Mouse (Mus musculus) macrophage (primary cell): ENCODE data around the gene Hcls1. TPM values are rescaled to one million over a fixed set of nuclear protein-coding genes. Genes with fewer than 3 reads are reported as not detected.
A peak's percentile ranks its signal among the peaks of the same experiment; 100 is the strongest.

Experiments
- H3K27ac ChIP-seq: fragments of 350-480 bp; formaldehyde crosslinking; 2 replicates; pipeline ENCODE4 v1.9.0; 2021
- H3K36me3 ChIP-seq: fragments of 350-480 bp; formaldehyde crosslinking; 2 replicates; pipeline ENCODE4 v1.9.0; 2021; ENCODE audit errors: inconsistent target
- H3K4me3 ChIP-seq: fragments of 350-480 bp; formaldehyde crosslinking; 2 replicates; pipeline ENCODE4 v1.9.0; 2021; ENCODE audit errors: inconsistent target
- H3K79me2 ChIP-seq: fragments of 350-480 bp; formaldehyde crosslinking; 2 replicates; pipeline ENCODE4 v1.9.0; 2021; ENCODE audit errors: inconsistent target
- WGBS: methylation state at CpG from one replicate; pipeline ENCODE4 v1.1.7; 2026; ENCODE audit warnings: inconsistent platforms; ENCODE audit not compliant: missing documents; 5-methylcytosine and 5-hydroxymethylcytosine counted together
- polyA plus RNA-seq: library from polyadenylated mRNA; stranded (reverse); fragments of 250-400 nt; gene quantifications from 3 replicates; pipeline ENCODE4 v1.2.4, GENCODE M21; 2018; ENCODE audit warnings: inconsistent platforms

The Hcls1 gene
- polyA plus RNA-seq, 1 experiment from 2014 or later, result 424 TPM

DNA sequence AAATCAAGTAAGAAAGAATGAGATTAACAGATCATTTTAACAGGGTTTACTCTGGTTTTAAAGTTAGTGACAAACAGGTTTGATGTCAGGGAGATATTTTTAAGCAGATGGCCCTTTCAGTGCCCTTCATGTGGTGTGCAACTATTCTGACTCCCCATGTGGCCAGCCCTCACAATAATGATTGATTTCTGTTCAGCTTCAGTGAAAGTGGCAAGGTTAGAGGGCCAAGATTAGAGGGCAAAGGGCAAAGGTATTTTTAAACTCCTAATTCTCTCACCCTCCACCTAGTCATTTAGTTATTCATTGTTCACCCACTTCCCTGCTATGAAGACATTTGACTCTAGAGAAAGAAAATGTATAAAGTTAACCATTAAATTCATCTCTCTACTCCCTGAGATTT, 53.3 kb downstream of the Hcls1 start:
- no peak overlapping the region for H3K4me3 ChIP-seq
- no peak overlapping the region for H3K27ac ChIP-seq
- H3K36me3 ChIP-seq, result no peaks in the 10 kb centered on the region
- no peaks in the 10 kb centered on the region for H3K79me2 ChIP-seq

DNA sequence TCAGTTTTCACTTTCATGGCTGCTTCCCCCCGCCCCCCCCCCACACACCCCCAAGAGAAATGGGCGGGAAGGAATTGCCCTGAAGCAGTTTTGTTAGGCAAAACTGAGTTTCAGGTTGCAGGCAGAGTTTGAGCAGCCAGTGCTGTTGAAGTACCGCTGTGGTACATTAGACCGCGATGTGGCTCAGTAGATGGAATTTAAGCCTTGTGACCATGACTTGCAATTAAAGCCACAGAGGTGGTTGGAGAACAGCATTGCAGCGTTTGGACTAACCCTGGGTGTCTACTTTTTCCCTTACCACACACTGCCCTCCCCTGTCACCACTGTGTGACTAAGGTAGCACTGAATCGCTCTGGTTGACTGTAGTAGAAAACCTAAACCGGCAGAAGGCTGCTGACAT, 54.7 kb downstream of the Hcls1 start:
- Histone ChIP-seq H3K27ac (no peak overlapping the region), H3K4me3 (peak overlapping the region; percentile 0; the same call in 1 of the 2 replicates), H3K36me3 (no peaks in the 10 kb centered on the region), H3K79me2 (no peaks in the 10 kb centered on the region)
- 7% methylated on average over 8 of the region's 8 CpGs for WGBS

- Histone ChIP-seq H3K27ac (no peak within 1 kb of the TSS), H3K79me2 (no peaks in the 10 kb centered on the region), H3K4me3 (peak within 1 kb of the TSS; percentile 0; the same call in 1 of the 2 replicates), H3K36me3 (no peaks in the 10 kb centered on the region)
- 75% methylated on average over 18 of the region's 18 CpGs for WGBS
Observed at GRCm38 (mm10) chr16:36989999-36990625, 55.3 kb downstream of the Hcls1 start, which contains the start of gene Fbxo40. Gene Fbxo40, minus strand, starts transcription at chr16:36990467.

GRCm38 (mm10) chr16:36997650-36998049, 62.9 kb downstream of the Hcls1 start:
- H3K79me2 ChIP-seq, result no peaks in the 10 kb centered on the region
- no peaks in the 10 kb centered on the region for H3K36me3 ChIP-seq
- no peak overlapping the region for H3K4me3 ChIP-seq
- WGBS, result 3% methylated on average over 4 of the region's 6 CpGs
- no peak overlapping the region for H3K27ac ChIP-seq

DNA sequence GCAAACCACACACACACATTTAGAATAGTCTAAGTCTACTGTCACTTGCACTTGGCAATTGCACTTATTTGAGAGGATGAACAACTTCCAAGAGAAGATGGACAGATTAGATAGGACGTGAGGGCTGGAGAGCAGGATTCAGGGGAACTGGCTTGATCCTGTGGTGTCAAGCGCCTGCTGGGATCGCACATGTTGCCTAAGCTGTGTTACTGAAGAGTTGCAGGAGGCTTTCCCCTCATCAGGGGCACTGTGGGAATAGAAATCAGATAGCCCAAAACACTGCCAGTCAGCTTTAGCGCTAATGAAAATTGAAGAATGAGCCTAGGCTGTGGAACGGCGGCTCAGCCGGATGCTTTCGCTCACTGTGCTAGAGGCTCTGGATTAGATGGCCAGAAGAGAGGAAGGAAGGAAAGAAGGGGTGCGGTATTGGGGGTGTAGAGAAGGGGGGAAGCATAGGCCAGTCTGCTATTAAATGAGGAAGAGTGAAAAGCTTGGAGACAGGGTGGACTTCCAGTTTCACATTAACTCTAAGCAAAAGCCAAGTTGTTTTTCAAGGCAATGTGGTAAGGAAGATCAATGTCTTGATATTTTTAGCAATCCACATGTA, 64.7 kb downstream of the Hcls1 start:
- Histone ChIP-seq H3K4me3 (no peak overlapping the region), H3K79me2 (no peaks in the 10 kb centered on the region), H3K27ac (peak overlapping the region; percentile 33), H3K36me3 (no peaks in the 10 kb centered on the region)
- 31% methylated on average over 9 of the region's 9 CpGs for WGBS

DNA sequence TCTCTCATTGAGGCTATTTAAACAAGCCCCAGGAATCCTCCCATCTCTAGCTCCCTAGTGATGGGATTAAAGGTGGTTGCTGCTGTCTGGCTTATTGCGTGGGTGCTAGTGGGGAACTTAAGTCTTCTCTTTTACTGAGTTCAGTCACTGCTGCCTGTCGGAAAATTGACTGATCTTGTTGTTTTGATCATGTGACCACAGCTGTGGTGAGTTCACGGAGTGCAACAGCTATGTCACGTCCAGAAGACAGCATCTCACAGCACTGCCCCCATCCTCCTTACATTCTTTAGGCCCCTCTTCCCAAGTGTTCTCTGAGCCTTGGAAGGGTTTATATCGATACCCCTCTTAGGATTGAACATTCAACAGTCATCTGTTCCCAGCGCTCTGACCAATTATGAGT, 74.5 kb downstream of the Hcls1 start:
- no peak overlapping the region for H3K27ac ChIP-seq
- H3K79me2 ChIP-seq, result peaks cover 26% of the 10 kb centered on the region
- H3K36me3 ChIP-seq, result no peaks in the 10 kb centered on the region
- WGBS, result 98% methylated on average over 6 of the region's 6 CpGs
- no peak overlapping the region for H3K4me3 ChIP-seq

- Histone ChIP-seq H3K36me3 (no peaks in the 10 kb centered on the region), H3K4me3 (no peak overlapping the region), H3K27ac (peak overlapping the region; percentile 54), H3K79me2 (peaks cover 27% of the 10 kb centered on the region)
- 7% methylated on average over 4 of the region's 4 CpGs for WGBS
Observed at GRCm38 (mm10) chr16:37010370-37010769, 75.6 kb downstream of the Hcls1 start.

DNA sequence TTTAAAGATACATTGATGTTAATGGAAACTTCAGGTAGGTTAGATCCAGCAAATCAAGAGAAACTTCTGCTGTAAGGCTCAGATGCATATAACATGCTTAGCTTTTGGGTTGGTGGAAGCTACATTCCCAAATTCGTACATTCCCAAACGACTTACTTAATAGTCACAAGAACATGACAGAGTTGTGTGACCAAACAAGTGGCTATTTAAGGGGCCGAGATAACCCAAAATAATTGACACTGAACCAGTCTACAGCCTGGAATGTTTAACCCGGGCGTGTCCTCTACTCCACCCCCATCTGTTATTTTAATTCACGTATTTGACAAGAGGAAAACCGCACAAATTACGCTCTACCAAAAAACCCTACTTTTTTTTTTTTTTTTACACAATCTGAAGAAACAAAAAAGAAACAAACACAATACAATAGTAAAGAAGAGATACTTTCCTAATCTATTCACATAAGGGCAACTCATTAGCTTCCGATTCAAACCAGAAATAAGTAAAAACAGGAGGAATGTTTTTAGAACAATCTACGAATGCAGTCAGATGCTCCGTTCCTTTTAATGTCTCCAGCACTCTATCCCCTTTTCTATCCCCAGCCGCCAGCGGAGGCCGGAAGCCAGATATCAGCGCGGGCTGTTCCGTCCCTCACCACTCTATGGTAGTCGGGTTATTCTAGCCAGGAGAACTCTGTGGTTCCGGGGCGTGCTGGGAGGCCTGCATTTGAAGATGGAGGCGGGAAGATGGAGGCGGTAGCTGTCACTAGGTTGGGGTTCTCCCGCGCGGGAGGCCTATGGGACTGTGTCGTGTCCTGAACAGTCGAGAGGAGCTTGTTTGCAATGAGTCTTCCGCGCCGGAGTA, 76.5 kb downstream of the Hcls1 start, which contains the start of gene Polq:
TSS of gene Polq (plus strand) at position 726 of the 861 bp plus-strand sequence.
- Histone ChIP-seq H3K27ac (peak within 1 kb of the TSS; percentile 54), H3K36me3 (no peaks in the 10 kb centered on the region), H3K4me3 (peak within 1 kb of the TSS; percentile 69), H3K79me2 (peaks cover 27% of the 10 kb centered on the region)
- under 1% methylated on average over 30 of the region's 30 CpGs for WGBS

DNA sequence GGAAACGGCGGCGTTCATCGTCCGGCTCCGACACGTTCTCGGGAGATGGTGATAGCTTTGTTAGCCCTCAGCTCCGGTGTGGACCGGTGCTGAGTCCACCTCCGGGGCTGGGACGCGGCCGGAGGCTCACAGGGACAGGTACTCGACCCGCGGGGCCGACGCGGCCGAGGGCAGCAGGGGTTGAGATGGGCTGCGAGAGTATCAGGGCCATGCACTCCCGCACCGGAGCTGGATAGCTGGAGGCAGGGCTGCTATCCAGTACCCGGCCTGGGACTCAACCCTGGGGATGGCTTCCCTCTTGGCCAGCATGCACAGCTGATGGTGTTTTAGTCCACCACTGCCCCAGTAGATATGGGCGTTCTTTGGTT, 77.1 kb downstream of the Hcls1 start:
- under 1% methylated on average over 26 of the region's 26 CpGs for WGBS
- H3K4me3 ChIP-seq, result peak overlapping the region; percentile 69
- H3K36me3 ChIP-seq, result no peaks in the 10 kb centered on the region
- H3K27ac ChIP-seq, result peak overlapping the region; percentile 54; the same call in 1 of the 2 replicates
- peaks cover 27% of the 10 kb centered on the region for H3K79me2 ChIP-seq

GRCm38 (mm10) chr16:37012336-37012735, 77.6 kb downstream of the Hcls1 start:
- 63% methylated on average over 5 of the region's 5 CpGs for WGBS
- Histone ChIP-seq H3K36me3 (no peaks in the 10 kb centered on the region), H3K79me2 (peaks cover 27% of the 10 kb centered on the region), H3K27ac (no peak overlapping the region), H3K4me3 (peak overlapping the region; percentile 69)

Other genes starting within 250 kb of the Hcls1 start
- gene Ildr1, start 241.0 kb upstream of the Hcls1 start, polyA plus RNA-seq, result not detected in 3 replicates
- 0.33 to 1.3 TPM (median 1.3 TPM) in 3 replicates for gene Slc15a2, start 150.0 kb upstream of the Hcls1 start, polyA plus RNA-seq
- gene Iqcb1, start 106.6 kb upstream of the Hcls1 start, polyA plus RNA-seq, result 2.2 to 7.1 TPM (median 3.3 TPM) in 3 replicates
- gene Eaf2, start 60.0 kb upstream of the Hcls1 start, polyA plus RNA-seq, result not detected in 3 replicates
- 18.2 to 49.2 TPM (median 25.8 TPM) in 3 replicates for gene Golgb1, start 59.8 kb upstream of the Hcls1 start, polyA plus RNA-seq
- gene Fbxo40, start 55.5 kb downstream of the Hcls1 start, polyA plus RNA-seq, result 0.03 TPM in 1 of 3 replicates, not detected in the others
- 0.22 to 2.5 TPM (median 1.8 TPM) in 3 replicates for gene Polq, start 76.8 kb downstream of the Hcls1 start, polyA plus RNA-seq